Mouse (Mus musculus): ENCODE data around the gene Olfr657. TPM values are rescaled to one million over a fixed set of nuclear protein-coding genes. Genes with fewer than 3 reads are reported as not detected.

The Olfr657 gene
- not detected for total RNA-seq (2022)

- no peak for DNase-seq (ENCODE audit: low spot score in 2 of 2)
These were observed at the start of gene Olfr657 for GRCm38 (mm10) chr7:104624494-104624893. Gene Olfr657 (plus strand): TSS chr7:104624794.

DNA sequence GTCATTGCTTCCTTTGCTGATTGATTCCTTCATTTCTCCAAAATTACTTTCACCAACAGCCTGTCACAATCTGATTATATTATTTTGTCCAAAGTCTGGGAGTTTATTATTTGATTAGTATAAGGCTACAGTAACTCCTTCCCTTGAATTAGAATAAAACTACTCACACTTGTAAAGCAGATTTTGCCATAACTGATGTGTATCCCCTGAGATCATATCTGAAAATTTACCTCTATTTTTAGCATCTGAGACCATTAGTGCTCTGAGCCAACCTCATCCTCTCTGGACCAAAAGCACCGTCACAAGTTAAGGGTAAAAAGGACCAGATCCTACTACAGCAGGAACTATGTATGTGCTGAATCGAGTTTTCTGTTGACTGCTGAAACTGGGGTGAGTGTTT lies 47.6 kb upstream of the Olfr657 start, which contains the start of gene Olfr653:
Olfr653 (plus strand) TSS at position 301 of the 400 bp plus-strand sequence.
- no peak for DNase-seq (ENCODE audit: low spot score in 2 of 2)

DNA sequence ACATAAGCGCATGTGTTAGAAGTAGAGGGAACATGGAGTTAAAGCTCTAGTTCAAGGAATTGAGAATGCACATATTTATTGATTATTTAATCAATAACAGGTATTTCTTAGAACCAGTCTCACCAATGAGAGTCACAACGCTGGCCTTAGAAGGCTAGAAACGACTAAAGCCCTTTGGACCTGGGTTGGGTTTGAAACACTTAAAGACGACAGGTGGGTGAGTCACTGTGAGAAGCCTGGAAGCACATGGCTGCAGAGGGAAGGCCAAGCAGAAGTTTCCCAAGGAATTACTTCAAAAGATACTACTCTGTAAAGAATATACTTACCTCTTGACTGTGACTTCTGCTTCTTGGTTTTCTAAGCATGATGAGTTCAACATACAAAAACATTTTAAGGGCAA lies 43.7 kb upstream of the Olfr657 start:
- DNase-seq (ENCODE audit: low spot score in 2 of 2) = no peak

GRCm38 (mm10) chr7:104581429-104581828 lies 43.2 kb upstream of the Olfr657 start:
- DNase-seq (ENCODE audit: low spot score in 2 of 2) = no peak

DNA sequence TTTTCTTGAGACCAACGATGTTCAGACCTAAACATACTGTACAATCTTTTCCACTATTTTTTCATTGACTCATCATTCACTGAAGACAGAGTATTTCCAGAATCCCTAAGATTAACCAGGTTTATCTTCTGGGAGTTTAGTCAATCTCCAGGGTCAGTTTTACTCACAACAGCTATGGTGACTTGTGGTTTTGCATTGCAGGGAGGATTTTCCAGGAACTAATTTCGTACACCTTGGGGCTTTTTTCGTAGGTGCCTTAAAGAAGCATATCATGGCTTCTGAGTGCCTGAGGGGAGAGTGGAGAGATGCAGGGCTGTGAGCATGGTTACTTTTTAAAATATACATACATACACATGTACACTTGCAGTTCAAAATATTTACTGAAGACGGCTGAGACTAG lies 37.9 kb upstream of the Olfr657 start, which contains the start of gene Olfr654:
Olfr654 (plus strand) TSS at position 301 of the 400 bp plus-strand sequence.
- DNase-seq (ENCODE audit: low spot score in 2 of 2) = no peak

DNA sequence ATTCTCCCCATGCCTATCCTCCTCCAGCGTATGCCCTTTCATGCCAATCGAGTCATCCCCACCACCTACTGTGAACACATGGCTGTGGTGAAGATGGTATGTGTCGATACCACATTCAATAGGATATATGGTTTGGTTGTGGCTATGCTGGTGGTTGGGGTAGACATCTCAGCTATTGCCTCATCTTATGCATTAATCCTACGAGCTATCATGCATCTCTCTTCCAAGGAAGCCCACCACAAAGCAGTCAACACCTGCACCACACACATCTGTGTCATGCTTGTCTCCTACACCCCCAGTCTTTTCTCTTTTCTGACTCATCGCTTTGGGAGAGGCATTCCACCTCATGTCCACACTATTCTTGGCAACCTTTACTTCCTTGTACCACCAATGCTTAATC lies 36.3 kb upstream of the Olfr657 start:
- DNase-seq (ENCODE audit: low spot score in 2 of 2) = no peak

DNA sequence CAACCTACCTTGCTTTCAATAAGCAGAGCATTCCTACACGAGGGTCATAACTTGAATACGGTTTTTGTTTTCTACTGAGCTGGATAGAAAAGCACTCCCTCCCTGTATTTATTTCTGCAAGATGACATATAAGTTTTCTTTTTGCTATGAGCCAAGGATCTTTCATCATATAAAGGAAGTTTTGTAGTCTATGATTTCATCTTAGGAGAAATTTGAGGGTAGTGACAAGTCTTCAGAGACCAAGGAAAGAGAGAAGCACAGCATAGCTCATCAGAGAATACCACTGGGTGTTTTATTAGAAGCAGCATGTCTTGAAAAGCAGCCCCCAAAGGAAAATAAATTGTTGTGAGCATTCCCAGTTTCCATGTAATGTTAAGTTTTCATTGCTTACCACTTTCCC lies 22.9 kb upstream of the Olfr657 start, which contains the start of gene Olfr655:
Olfr655 (minus strand) TSS at position 101 of the 400 bp plus-strand sequence.
- no peak for DNase-seq (ENCODE audit: low spot score in 2 of 2)

DNA sequence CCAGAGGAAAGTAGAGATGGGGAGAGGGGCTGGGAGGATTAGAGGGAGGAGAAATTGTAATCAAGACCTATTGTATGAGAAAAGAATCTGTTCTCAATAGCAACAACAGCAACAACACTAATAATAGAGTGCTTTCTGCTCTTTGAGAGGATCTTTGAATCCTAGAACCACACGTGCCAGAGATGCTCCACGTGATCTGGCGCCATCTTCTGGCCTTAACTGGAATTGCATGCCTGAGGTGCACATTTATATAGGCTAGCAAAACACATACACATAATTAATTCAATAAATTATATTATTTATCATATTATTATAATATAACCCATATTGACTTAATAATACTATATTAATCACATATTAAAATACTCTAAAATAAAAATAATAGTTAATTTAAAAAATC lies 21.4 kb upstream of the Olfr657 start:
- no peak for DNase-seq (ENCODE audit: low spot score in 2 of 2)

GRCm38 (mm10) chr7:104604727-104605126 lies 19.9 kb upstream of the Olfr657 start:
- no peak for DNase-seq (ENCODE audit: low spot score in 2 of 2)

- DNase-seq (ENCODE audit: low spot score in 2 of 2) = no peak
These were observed 10.9 kb upstream of the Olfr657 start, which contains the start of gene Olfr656 for GRCm38 (mm10) chr7:104613655-104614054. Gene Olfr656 (plus strand): TSS chr7:104613955.

GRCm38 (mm10) chr7:104646841-104647482 lies 22.4 kb downstream of the Olfr657 start, which contains the start of gene Olfr658:
Gene Olfr658 (minus strand): TSS chr7:104647305.
- DNase-seq (ENCODE audit: low spot score in 2 of 2) = peak in 1 of 2 experiments; percentile 3

GRCm38 (mm10) chr7:104666453-104666852 lies 41.9 kb downstream of the Olfr657 start, which contains the start of gene Olfr659:
Gene Olfr659 (plus strand): TSS chr7:104666753.
- no peak for DNase-seq (ENCODE audit: low spot score in 2 of 2)

DNA sequence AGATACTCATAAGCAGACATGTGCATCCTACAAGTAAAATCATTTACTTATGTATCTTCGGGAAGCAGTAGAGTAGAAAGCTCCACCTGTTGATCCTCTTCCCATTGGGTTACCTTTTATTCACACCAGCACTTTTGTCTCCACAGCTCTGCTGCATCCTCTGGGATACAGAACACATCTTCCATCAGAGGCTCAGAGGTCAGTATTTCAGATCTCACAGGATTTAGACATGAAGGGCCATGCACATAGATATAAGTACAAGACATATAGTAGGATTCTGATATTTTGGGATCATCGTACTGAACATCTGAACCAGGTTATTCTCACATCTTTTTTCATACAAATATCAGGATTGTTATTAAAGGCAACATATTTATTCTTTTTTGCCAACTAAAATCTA lies 61.6 kb downstream of the Olfr657 start, which contains the start of gene Olfr661:
Olfr661 (plus strand) TSS at position 301 of the 400 bp plus-strand sequence.
- DNase-seq (ENCODE audit: low spot score in 2 of 2) = no peak

Other genes starting within 250 kb of the Olfr657 start
- gene Trim30c, start 224.0 kb upstream of the Olfr657 start, total RNA-seq (2022) = under 1 TPM in 1 of 4 experiments, not detected in 3; 0.22 TPM
- gene Trim30a, start 159.6 kb upstream of the Olfr657 start, total RNA-seq (2022) = 1 to 10 TPM in 2 of 4 experiments, under 1 TPM in 2; 0.51 to 6.2 (median 3.0) TPM
- 1 to 10 TPM in 3 of 4 experiments, under 1 TPM in 1; 0.47 to 3.7 (median 1.8) TPM for gene Trim30d, start 116.9 kb upstream of the Olfr657 start, total RNA-seq (2022)
- gene Olfr651, start 74.7 kb upstream of the Olfr657 start, total RNA-seq (2022) = not detected
- not detected for gene Olfr652, start 63.9 kb upstream of the Olfr657 start, total RNA-seq (2022)
- not detected for gene Olfr653, start 47.5 kb upstream of the Olfr657 start, total RNA-seq (2022)
- not detected for gene Olfr654, start 37.8 kb upstream of the Olfr657 start, total RNA-seq (2022)
- not detected for gene Olfr655, start 23.0 kb upstream of the Olfr657 start, total RNA-seq (2022)
- gene Olfr656, start 10.8 kb upstream of the Olfr657 start, total RNA-seq (2022) = not detected
- gene Olfr658, start 22.5 kb downstream of the Olfr657 start, total RNA-seq (2022) = not detected
- not detected for gene Olfr659, start 42.0 kb downstream of the Olfr657 start, total RNA-seq (2022)
- gene Olfr661, start 61.7 kb downstream of the Olfr657 start, total RNA-seq (2022) = not detected
- gene Usp17le, start 152.7 kb downstream of the Olfr657 start, total RNA-seq (2022) = not detected
- gene Usp17lb, start 217.8 kb downstream of the Olfr657 start, total RNA-seq (2022) = not detected
- gene Usp17la, start 232.2 kb downstream of the Olfr657 start, total RNA-seq (2022) = not detected

Measured in layer of hippocampus, adult 8-10 months (tissue).